Mouse (Mus musculus): ENCODE data around the gene P2rx7.

Gene P2rx7

GRCm38 (mm10) chr5:122690486-122690885 is 46.8 kb downstream of the P2rx7 start:
- DNase-seq (ENCODE audit: low spot score in 2 of 2): no peak

- DNase-seq (ENCODE audit: low spot score in 2 of 2): no peak
Observed at GRCm38 (mm10) chr5:122693431-122694207, 49.9 kb downstream of the P2rx7 start.

GRCm38 (mm10) chr5:122695516-122695915 is 51.8 kb downstream of the P2rx7 start:
- no peak for DNase-seq (ENCODE audit: low spot score in 2 of 2)

GRCm38 (mm10) chr5:122698041-122698700 is 54.5 kb downstream of the P2rx7 start:
- peak; percentile 22 to 36 for DNase-seq (ENCODE audit: low spot score in 2 of 2)

GRCm38 (mm10) chr5:122698701-122699060 is 55.0 kb downstream of the P2rx7 start:
- DNase-seq (ENCODE audit: low spot score in 2 of 2): no peak

GRCm38 (mm10) chr5:122700109-122700836 is 56.6 kb downstream of the P2rx7 start:
- DNase-seq (ENCODE audit: low spot score in 2 of 2): no peak

- no peak for DNase-seq (ENCODE audit: low spot score in 2 of 2)
Observed at GRCm38 (mm10) chr5:122700837-122701212, 57.1 kb downstream of the P2rx7 start.

- peak; percentile 27 to 57 for DNase-seq (ENCODE audit: low spot score in 2 of 2)
Observed at GRCm38 (mm10) chr5:122702156-122702555, 58.4 kb downstream of the P2rx7 start.

GRCm38 (mm10) chr5:122703574-122703973 is 59.9 kb downstream of the P2rx7 start:
- no peak for DNase-seq (ENCODE audit: low spot score in 2 of 2)

- DNase-seq (ENCODE audit: low spot score in 2 of 2): no peak
Observed at GRCm38 (mm10) chr5:122704571-122704970, 60.9 kb downstream of the P2rx7 start.

GRCm38 (mm10) chr5:122705174-122705573 is 61.5 kb downstream of the P2rx7 start:
- no peak for DNase-seq (ENCODE audit: low spot score in 2 of 2)

- no peak for DNase-seq (ENCODE audit: low spot score in 2 of 2)
Observed at GRCm38 (mm10) chr5:122706917-122707275, 63.2 kb downstream of the P2rx7 start.

- peak; percentile 87 to 88 for DNase-seq (ENCODE audit: low spot score in 2 of 2)
Observed at GRCm38 (mm10) chr5:122707276-122708181, 63.8 kb downstream of the P2rx7 start, which contains the start of gene P2rx4. P2rx4 (plus strand) TSS chr5:122707544.

- no peak for DNase-seq (ENCODE audit: low spot score in 2 of 2)
Observed at GRCm38 (mm10) chr5:122708819-122709218, 65.1 kb downstream of the P2rx7 start.

GRCm38 (mm10) chr5:122715723-122716122 is 72.0 kb downstream of the P2rx7 start:
- DNase-seq (ENCODE audit: low spot score in 2 of 2): no peak

- no peak for DNase-seq (ENCODE audit: low spot score in 2 of 2)
Observed at GRCm38 (mm10) chr5:122716793-122717192, 73.1 kb downstream of the P2rx7 start.

- no peak for DNase-seq (ENCODE audit: low spot score in 2 of 2)
Observed at GRCm38 (mm10) chr5:122718400-122718799, 74.7 kb downstream of the P2rx7 start.

- DNase-seq (ENCODE audit: low spot score in 2 of 2): no peak
Observed at GRCm38 (mm10) chr5:122719168-122719567, 75.5 kb downstream of the P2rx7 start.

- DNase-seq (ENCODE audit: low spot score in 2 of 2): no peak
Observed at GRCm38 (mm10) chr5:122725453-122725852, 81.7 kb downstream of the P2rx7 start.

- DNase-seq (ENCODE audit: low spot score in 2 of 2): peak; percentile 51 to 63
Observed at GRCm38 (mm10) chr5:122726068-122726467, 82.4 kb downstream of the P2rx7 start.

- no peak for DNase-seq (ENCODE audit: low spot score in 2 of 2)
Observed at GRCm38 (mm10) chr5:122726595-122726994, 82.9 kb downstream of the P2rx7 start.

GRCm38 (mm10) chr5:122727096-122727495 is 83.4 kb downstream of the P2rx7 start:
- no peak for DNase-seq (ENCODE audit: low spot score in 2 of 2)

All from heart, adult 9 months (tissue).